Mouse (Mus musculus) embryo, embryonic 10 days (tissue): ENCODE data around the gene Frem1.
A peak's percentile ranks its signal among the peaks of the same experiment; 100 is the strongest.

ENCODE experiments used
- DNase-seq: peaks from one replicate; pipeline ENCODE4 v3.0.0-alpha.2; 2015; ENCODE audit warnings: low spot score

Gene Frem1

DNA sequence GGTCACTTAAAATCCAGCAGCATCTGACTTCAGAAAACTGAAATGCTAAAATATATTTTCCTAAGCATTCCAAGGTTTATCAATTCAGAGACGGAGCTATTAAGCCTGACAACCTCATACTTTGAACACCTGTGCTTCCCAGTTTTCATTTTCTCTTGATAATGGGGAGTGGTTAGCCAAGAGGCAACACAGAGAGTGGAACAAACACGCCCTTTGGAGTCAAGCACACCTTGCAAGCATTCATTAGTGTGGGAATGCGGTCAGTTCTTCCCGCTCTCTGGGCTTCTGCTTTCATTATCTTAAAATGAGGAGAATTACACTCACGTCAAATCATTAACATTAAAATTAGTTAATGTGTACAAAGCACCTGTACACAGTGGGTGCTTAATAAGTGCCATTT lies 122.1 kb downstream of the Frem1 start:
- DNase-seq: no peak

DNA sequence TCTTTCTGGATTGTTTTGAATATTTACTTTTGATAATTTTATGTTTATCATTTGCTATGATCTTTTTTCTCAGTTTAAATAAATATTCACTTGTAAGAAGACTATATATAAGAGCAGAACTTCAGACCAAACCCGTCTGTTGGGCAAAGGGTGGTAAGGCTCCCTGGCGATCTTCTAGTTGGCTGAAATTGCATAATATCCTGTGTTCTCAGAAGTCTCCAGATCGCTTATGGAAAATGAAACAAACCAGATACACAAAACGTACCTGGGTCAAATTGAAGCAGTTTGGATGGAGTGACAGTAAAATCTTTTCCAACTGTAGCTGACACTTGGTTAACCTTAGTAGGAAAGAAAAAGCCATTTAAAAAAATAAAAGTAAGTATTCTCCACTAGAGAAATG lies 130.2 kb downstream of the Frem1 start:
- DNase-seq: no peak

DNA sequence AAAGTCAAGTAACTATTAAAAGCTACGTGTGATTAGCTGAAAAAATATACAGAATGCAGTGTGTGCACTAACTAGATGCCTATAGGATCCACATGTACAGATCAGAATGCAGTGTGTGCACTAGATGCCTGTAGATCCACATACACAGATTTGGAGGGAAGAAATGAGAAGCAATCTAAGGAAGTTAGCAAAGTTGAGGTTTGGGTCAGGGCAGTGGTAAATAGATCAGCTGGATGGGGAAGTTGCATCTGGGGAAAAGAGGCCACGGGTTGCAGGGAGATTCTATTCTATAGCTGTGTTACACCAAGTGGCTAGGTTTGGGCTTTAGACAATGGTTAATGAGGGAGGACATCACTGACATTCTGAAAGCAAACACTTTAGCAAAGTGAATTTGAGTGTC lies 133.5 kb downstream of the Frem1 start:
- no peak for DNase-seq

DNA sequence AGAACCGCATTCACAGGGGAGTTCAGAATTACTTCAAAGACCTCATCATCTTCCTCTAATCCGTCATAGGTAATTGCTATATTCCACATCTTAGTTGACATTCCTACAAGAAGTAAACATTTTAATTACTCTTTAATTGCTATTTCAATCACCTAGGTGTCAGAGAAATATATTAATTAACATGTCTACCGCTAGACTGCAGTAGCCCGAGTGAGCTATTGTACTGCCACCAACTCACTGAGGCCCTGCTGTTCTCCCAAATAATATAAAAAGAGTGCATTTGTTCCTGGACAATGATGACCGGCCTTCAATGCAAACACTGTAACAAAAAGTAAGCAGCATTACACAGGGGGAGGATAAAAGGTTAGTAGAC lies 135.5 kb downstream of the Frem1 start:
- DNase-seq: no peak

DNA sequence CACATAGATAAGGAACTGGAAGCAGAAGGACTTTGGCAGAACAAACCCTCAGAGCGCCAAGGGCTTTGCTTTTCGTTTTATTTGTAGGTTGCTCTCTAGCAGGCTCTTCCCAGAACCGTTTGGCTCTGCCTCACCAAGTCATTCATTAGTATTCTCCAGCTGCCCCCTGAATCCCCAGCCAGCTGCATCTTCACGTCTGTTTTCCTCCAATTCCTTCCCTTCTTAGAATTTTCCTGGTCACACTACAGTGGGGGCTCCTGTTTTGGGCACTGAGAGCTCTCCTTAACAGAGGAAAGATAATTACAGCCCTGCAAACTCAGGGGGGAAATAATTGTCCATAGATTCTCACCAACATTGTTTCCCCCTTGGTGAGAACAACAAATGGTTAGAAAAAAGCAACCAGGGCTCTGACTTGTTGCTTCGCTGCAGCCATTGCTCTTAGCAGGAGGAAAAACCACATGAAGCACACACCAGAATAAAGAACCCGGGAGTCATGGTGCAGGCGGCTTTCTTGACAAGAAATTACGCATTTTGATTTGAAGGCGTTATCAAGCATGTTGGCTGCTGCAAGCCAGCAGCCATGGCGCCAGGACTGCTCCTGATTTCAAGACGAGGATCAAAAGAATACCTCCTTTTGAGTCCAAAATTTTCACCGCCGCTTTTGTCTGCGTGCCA lies 136.0 kb downstream of the Frem1 start:
- DNase-seq: peak; percentile 13

DNA sequence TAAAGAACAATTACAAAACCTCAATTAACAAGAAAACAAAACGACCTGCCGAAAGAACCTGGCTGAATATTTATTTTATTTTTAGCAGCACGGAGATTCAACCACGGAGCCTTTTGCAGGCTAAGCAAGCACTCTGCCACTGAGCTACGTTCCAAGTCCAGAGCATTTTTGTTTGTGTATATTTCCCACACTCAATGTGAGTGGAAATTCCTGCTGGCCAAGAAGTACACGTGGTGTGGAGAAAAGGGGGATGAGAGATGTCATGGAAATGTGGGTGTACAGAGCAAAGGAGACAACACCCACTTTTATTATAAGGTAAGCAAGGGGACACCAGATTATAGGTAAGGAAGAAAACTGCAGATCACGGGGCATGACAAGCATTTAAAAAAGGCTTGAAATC lies 136.6 kb downstream of the Frem1 start:
- no peak for DNase-seq

DNA sequence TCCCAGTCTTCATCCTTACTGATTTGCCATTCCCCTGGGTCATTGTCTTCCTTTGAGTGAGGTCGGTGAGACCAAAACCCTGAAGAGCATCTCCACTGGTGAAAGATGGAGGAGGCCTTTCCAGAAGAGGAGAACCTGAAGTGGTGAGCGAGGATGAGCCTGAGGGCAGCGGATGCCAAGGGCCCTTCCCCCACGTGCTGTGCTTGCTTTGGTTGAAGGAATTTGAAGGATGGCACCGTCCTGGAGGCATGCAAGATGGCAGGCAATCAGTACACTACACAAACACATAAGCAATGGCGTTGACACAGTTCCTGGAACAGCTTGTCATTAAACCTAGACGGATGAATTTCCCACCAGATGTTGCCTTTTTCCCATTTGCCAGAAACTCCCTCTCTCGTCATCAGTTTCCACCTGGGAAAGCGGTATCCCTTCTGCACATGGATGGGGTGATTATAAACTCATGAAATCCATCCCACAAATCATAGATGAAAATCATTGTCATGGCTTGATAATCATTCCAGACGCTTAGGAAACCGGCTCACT lies 137.5 kb downstream of the Frem1 start:
- DNase-seq: no peak

DNA sequence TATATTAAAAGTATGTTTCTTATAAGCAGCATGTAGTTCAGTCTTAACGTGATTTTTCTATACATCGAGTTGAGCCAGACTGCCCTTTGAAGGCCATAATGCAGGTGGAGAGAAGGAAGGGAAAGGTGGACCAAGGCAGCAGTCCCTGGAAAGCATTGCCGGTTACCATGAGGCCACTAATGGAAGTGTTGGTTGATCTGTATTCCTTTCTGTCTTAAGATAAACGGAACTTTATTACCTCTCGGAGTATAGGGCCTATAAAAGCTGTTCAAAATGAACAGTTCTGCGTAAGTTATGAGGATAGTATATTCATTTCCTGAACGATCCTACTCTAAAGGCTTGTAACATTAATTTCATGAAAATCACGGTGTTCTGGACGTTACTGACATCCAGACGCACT lies 156.9 kb downstream of the Frem1 start:
- no peak for DNase-seq

DNA sequence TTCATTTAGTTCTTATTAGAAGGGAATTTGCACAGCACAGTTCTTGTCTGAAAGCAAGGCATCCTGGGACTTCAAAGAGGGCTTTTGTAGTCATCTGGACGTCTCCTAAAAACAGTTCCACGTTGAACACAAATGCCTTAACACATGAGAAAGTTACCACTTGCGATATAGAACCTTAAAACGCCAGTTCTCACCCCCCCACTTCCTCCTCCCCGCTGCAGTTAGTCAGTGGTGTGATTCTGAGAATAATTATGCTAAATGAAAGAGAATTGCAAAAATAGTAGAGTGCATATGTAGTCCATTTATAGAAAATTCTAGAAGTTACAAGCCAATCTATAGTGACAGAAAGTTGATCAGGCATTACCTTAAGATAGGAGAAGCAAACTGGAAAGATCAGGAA lies 159.9 kb downstream of the Frem1 start:
- DNase-seq: no peak

DNA sequence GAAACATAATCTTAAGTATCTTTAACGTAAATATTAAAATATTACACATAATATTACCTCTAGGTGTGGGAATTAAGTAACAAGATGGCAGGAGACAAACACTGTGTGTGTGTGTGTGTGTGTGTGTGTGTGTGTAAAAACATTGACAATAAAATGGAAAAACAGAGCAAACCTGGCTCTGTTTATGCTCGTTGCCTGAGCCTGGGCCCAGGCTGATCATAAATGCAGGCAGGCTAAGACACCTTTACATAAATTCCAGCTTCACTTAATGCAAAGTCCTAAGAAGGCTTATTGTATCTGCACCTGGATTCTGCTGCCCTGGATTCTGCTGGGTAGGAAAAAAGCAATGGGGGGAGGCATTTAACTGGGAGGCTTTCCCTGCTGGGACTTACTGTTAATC lies 160.6 kb downstream of the Frem1 start:
- no peak for DNase-seq

DNA sequence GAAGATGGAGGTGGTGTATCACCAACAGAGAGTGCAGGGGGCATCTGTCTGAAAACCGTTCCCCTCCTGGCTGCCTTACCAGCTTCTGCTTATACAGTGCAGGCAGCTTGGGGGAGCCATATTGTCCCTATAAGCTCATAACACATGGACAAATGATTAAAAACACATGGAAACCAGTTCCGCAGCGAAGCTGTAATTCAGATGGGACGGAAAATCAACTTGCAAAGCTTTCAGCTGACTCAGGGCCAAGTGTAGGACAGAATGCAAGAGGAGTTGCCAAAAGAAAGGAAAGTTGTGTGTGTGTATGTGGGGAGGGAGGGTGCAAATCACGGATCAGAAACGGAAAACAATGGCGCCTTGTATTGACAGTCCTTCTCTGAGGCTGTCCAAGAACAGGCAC lies 161.1 kb downstream of the Frem1 start:
- peak; percentile 32 for DNase-seq

DNA sequence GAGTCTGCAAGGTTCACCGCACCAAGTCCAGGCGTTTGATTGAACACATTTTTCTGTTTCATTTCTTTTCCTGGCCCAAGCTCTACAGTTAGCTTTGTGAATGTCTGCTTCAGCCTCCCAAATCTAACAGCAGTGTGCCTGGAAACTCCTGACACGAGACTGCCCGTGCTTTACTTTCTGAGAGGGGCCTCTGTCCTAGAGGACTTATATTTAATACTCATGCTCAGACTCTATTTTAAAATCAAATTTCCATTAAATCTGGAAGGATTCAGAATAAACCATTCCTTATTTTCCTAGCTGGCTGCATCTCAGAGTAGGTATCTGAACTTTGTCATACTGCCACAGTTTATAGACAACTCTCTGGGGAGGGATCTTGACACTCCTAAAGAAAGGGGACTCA lies 161.6 kb downstream of the Frem1 start:
- DNase-seq: no peak

DNA sequence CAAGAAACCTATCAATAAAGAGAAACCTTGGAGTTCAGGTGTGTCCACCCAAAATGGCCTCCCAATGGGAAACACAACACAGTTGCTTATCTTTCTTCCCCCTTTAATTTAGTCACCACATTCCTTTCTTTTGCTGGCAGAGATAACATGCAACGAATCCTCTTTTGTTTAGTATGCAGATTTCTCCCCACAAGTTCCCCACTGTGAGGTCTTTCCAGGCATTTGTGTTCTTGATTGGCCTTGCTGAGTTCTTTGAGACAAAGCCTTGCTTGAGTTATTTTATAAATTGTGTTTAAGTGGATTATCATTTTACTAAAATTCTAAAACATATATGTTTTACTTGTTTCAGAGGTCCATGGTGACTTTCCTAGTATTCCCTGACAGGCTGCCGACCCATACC lies 166.0 kb downstream of the Frem1 start:
- no peak for DNase-seq

DNA sequence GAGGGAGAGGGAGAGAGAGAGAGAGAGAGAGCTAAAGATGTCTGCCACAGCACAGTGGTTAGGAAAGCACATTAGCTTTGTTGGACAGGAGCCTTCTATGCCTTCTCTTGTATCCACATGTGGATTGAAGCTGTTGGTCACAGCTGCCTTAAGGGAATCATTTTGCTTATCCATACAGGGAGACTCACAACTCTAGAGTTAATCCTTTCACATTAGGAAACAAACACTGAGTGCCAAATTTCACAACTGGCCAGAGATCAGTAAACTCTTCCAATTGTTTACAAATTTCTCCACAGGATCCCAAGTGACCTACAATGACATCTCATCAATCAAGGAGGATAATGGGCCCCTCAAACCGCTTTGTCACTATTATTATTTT lies 166.6 kb downstream of the Frem1 start:
- no peak for DNase-seq

DNA sequence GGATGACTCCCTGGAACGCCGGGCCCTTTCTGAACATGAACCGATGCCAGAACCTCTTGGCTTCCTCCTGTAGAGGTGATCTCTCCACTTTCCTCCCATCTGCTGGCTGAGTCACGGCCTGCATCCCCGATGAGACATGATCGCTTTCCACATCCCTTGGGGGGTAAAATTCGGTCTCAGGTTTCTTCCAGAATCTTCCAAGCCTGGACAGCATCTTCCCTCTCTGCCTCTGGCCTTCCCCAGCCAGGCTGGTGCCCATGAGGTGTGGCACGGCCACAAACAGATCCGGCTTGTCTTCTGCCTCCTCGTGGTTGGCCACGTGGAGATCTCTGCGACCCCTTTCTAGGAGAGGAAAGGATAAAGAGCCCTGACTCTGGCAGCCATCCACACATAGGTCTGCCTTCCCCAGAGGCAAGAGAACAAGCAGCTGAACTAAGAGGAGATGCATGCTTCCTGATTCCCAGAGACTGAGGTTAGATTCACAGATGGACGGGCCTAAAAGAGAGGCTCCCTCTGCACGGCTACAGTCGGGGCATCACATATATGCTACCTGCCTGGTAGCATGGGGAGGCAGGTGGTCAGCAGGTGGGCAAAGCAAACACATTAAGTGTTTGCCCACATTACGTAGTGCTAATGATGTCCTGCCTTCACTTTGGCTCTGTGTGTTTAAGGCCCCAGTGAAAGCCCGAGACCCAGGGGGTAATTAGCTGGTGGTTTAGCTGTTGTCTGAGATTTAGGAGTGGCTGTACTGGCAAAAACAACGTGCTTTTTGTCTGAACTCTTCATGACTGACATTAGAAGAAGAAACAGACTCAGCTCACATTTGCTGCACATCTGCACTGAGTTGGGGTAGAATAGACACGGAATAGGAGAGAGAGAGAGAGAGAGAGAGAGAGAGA lies 167.3 kb downstream of the Frem1 start, which contains the start of gene Cer1:
Cer1 (minus strand) TSS at position 513 of the 899 bp plus-strand sequence.
- DNase-seq: no peak

DNA sequence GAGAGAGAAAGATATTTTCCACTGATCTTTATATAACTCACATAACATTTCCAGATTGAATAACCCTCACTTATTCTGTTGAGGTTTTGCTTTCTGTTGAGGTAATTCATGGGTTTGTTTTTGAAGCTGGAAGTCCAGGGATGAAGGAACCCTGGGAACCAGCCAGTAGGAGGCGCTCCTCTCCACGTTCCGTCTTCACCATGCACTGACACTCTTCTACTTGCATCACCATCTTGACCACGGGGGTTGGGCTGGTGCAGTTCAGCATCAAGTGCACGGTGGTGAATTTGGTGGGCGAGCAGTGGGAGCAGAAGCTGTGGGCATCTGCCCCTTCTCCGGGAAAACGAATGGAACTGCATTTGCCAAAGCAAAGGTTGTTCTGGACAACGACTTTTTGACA lies 169.6 kb downstream of the Frem1 start:
- DNase-seq: no peak

DNA sequence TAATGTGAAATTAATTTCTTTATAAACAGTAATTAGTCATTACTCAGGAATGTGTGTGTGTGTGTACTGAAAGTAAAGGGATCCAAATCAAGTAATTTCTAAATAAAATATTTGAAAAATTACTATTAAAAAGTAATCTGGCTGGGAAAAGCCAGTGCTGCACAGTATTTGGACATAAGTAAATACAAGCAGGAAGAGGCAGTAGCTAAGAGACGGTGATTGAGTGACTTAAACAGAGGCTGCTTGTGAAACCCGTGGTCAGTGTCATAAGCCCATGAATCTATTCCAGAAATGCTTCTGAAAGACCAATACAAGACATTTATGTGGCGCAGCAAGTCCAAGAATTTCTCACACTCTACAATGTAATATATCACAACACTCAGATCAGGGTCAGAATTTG lies 170.8 kb downstream of the Frem1 start:
- DNase-seq: no peak

DNA sequence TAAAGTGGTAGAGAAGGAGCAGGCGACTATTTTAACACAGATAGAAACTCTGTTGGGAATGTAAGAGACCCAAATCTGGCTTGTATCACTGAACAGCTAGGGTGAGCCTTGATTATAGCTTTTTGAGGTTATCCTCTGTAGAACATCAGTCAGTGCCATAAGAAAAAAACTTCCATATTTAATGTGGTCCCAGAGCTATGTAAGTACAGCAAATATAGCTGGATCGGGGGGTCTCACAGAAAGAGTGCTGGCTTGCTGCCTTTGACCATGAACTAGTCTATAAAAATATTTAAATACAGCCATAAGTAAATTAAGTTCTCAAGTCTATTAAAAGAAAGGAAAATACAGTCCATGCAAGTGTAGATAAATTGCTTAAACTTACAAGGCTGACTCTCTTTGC lies 171.9 kb downstream of the Frem1 start:
- DNase-seq: no peak

DNA sequence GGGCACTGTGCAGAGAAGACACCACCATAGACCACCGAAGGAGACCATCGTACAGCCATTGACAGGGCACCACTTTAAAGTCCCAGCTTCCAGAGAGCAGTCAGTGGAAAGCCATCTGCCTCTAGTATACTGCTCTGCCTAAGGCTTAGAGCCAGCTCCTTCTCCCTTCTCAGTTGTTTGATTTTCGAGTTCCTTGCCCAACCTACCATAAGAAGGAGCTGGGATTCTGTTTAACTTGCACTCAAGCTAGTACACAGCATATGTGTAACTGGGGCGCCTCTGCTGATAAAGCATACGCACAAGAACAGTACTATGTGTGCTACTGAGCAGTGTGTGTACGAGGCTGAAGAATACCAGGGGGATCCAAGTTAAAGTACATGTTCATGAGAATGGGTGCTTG lies 173.0 kb downstream of the Frem1 start:
- DNase-seq: no peak

DNA sequence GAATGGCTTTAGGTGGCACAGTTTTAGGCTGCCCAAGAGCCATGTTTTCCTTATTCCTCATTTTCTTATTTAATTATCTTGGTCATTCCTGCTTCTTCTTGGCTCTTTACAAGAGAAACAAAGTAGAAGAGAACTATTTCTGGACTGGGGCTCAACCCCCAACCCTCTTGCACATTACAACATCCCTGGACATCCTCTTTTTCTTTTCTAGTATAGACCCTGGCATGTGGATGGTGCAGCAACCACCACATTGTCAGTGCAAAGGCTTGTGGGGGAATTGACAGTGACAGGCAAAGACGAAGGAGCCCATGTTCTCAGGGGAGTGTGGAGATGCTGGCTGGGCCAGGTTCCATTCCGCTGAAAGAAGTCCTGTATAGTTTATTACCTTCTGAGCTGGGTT lies 175.5 kb downstream of the Frem1 start:
- DNase-seq: no peak

DNA sequence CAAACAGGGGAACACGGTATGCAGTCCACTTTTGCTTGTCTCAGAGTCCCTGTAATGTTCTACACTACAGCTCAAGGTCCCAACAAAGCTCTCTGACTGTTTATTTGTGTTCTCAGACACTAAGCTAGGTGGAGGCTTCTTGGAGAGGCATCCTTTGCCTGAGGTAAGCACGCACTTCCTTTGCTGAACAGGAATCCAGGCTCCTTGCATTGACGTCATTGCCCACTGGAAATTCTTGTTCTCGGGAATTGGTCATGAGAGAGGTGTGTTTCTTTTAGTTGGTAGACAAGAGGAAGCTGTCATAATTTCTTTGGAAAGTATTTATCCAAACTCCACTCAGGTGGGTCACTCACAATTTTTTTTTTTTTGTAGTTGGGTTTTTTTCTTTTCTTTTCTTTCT lies 176.6 kb downstream of the Frem1 start:
- DNase-seq: no peak

DNA sequence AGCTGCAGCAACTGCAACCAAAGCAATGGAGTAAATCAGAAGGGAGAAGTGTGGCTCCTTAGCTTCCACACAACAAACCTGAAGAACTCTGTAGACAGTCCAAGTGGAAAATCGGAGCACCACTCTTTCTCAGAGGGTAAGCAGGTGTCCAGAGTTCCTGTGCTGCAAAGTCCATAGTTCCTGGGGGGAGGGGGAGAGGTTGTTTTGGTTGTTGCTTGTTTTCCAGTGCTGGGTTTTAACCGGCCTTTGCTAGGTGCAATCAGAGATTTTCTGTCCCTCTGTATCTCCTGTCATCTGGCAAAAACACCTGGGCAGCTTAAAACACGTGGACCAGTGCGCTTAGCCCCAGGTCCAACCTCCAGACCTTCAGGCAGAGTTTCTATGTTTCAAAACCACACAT lies 177.3 kb downstream of the Frem1 start:
- no peak for DNase-seq

DNA sequence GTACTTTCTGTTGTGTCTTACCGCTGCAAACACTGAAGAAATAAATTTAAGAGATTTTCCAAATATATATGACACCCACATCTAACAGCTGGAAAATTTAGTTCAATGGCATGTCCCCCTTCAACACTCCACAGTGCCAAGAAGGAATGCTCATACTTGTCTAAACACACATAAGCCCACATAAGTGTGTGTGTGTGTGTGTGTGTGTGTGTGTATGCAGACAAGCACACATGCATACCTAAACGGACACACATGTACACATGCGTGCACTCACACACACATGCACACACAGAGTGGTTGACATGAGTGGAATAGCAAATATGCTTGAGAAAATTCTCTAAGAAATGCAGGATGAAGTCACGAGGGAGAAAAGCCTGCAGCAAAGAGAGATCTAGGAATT lies 179.6 kb downstream of the Frem1 start:
- no peak for DNase-seq

DNA sequence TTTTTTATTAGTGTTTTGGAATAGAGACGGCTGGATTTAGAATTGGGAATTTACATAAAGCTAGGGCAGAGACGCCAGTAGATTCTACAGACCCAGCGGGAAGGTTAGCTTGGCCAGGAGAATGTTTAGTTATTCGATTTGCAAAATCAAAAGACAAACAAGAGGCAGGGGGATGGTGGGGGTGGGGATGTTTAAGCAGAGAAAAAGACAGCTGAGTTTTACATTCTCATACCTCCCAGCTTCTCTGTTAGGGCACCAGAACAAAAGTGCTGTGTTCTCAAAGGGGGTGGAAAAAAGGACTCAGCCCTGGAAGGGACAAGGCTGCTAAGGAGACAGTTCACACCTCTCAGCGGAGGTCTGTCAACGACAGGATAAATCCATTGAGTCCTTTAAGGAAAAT lies 180.0 kb downstream of the Frem1 start:
- no peak for DNase-seq
